Mouse (Mus musculus) fat pad, adult 2 months (tissue): ENCODE measurements around the gene Npdc1.
A peak's percentile ranks its signal among the peaks of the same experiment; 100 is the strongest.
"Not testable (repeated sequence)": the region's sequence is repeated elsewhere in the genome, so short reads cannot be mapped to it uniquely, and the experiment has no call there.

ENCODE experiments used
- DNase-seq: peaks from one replicate; pipeline ENCODE4 v3.0.0-alpha.2; 2011; ENCODE audit warnings: low read depth, low spot score; ENCODE audit errors: extremely low read depth

Npdc1 gene

DNA sequence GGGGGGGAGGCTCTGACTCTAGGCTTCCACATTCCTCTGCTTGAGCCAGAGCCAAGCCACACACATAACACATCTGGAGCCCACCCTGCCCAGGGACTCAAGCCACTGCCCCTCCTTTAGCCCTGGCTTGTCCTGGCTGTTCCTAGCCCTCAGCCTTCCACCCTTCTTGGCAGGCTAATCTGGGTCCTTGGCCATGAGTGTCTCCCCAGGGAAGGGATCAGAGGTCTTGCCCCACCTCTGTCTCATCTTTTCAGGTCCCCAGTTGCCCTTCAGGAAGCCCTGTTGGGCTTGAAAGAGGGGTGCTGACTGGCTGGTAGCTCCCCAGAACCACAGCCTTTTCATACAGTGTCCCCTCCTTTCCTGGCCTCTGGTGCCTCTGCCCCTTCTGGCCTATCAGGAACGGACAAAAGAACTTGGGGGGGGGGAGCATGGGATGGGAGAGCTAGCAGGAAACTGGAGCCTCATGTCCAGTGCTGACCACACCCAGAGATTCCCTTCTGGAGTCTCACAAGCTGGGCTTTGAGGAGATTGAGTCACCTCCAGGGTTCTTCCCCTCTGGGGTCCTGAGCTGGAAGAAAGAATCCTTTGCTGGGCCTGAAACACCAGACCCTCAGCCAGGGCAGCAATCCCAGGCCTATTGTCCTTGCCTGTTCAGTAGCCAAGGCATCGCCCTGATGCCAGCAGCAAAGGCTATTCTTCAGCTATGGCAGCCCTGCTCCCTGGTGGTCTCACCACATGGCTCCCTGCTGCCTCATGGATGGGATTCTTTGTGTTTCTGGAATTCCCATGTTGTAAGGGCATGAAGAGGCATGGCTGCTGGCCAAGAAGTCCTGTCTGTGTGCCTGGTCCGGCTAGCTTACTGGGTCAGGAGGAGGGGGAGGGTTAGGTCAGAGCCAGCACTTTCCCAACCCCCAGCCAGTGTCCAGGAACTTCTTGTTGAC is 4.6 kb upstream of the Npdc1 start:
- DNase-seq: no peak

DNA sequence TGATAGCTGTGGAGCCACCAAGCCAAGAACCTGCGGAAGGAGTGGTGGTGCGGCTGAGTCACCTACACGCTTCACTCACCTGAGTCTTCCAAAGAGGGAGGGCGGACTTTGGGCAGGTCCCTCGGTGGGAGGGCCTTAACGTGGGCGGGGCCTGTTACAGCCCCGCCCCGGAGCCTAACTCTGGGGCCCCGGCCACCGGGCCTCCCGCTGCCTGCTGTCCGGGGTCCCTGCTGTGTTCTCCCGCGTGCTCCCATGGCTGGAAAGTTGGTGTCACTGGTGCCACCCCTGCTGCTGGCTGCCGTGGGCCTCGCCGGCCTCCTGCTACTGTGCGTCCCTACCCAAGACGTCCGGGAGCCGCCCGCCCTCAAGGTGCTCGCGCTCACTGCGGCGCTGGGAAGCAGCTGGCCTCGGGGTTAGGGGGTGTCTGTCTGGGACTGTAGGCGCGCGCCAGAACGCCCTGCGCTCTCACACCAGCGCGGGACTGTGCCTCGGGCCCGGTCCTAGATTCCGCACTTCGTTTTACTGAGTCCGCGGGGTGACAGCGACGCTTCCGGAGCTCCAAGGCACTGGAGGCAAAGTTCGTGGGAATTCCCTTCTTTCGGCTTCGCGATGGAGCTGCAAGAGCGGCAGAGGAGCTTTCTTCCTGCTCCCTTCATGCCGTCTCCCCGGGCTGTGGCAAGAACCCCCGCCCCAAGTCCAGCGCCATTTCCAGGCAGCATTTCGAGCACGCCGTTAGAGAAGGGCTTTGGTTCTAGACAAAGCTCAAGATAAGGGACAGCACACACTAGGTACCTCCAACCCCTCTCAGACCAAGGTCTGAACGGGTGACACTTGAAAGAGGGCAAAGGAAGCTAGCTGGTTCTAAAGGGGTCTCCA is 3.2 kb upstream of the Npdc1 start, which contains the start of gene Entpd2:
TSS of gene Entpd2 (plus strand) at position 154 of the 876 bp plus-strand sequence.
- peak; percentile 31 for DNase-seq

DNA sequence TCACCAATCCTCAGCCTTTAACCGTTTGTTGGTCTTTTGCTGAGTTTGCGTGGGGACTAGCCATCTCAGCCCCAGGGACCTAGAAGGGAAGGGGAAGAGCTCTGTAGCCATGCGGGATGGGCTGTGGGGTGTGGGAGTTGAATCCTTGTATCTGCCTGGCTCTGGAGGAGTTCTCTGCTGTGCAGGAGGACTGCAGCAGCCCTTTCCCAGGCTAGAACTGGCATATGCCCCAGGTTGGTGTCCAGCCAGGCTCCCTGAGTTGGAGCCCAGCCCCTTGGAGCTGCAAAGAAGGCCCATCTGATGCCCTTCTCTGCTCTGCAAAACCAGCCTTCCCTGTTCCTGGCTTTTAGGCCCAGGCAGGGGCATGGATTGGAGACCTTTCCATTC is 2.6 kb upstream of the Npdc1 start:
- DNase-seq: no peak

DNA sequence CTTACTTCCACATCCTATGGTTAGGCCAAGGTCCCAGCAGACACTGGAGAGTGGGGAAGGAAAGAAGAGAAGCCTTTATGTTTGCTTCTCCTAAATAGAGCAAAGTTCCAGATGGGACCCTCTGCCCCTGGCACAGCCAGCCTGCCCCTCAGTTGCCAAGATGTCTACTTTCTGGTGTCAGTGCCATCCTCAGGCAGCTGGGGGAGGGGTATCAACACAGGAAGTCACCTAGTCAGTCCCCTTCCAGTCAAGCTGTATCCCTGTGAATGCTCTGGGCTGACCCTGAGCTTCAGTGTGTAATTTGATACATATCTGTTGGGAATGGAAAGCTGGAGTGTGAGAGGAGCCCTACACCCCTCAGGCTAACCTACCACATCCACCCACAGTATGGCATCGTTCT is 2.1 kb upstream of the Npdc1 start:
- no peak for DNase-seq

DNA sequence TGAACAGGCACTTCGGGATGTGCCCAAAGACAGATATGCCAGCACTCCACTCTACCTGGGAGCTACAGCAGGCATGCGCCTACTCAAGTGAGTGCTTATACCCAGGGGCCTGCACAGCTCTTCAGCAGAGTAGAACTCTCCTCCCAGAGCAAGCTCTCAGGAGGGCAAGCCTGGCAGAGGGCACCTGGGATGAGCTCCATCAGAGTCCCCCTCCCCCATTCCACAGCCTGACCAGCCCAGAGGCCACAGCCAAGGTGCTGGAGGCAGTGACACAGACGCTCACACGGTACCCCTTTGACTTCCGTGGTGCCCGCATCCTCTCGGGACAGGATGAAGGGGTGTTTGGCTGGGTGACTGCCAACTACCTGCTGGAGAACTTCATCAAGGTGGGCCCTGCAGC is 1.1 kb upstream of the Npdc1 start:
- DNase-seq: no peak

DNA sequence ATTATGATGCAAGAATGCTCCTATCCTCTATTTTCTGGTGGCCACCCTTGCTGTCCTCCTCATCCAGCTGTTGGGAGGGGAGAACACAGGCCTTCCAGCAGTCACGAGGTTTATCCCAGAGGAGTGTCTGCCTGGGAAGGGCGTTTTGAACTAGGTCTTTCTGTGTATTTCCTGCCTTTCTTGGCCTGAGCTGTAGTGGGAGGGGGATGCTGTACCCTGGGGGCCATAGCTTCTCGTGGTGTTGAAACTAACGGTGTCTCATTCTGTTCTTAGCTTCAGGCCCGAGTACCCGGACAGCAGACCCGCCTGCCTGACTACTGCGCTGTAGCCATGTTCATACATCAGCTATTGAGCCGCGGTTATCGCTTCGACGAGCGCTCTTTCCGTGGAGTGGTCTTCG is 1.1 kb downstream of the Npdc1 start:
- no peak for DNase-seq

DNA sequence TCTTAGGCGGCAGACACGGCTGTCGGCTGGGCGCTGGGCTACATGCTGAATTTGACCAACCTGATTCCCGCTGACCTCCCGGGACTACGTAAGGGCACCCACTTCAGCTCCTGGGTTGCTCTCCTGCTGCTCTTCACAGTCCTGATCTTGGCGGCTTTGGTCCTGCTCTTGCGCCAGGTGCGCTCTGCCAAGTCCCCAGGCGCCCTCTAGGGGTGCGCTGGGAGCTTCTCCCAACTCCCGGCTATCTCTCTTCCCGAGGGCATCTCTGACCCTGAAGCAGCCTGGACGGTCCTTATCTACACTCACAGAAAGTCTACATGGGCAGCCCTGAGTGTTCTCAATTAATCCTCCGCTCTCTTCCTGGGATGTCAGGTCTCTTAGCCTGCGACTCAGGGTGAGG is 1.6 kb downstream of the Npdc1 start:
- DNase-seq: no peak

DNA sequence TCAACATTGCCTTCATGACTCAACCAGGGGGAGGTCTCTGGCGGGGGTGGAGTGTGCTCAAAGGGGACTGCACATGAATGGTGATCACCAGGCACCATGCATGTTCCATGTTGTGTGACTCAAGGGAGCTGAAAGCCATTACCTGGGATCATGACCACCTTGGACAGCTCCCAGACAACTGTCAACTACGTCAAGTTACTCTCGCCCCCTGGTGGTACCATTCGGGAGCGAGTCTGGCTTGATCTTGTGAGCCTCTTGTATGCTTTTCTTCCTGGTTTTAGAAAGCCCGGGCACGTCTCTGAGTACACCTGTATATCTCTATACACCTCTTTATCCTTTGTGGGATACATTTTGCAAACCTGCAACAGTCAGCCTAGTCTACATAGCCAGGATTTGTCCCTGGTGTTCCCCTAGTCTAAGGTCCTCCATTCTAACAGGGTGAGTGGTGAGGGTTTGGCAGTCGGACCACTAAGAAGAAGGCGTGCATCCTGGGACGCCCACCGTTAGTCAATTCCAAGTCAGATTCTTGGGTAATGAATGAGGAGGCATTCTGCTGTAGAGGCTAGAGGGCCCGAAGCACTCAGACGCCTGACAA is 3.3 kb downstream of the Npdc1 start:
- no peak for DNase-seq

DNA sequence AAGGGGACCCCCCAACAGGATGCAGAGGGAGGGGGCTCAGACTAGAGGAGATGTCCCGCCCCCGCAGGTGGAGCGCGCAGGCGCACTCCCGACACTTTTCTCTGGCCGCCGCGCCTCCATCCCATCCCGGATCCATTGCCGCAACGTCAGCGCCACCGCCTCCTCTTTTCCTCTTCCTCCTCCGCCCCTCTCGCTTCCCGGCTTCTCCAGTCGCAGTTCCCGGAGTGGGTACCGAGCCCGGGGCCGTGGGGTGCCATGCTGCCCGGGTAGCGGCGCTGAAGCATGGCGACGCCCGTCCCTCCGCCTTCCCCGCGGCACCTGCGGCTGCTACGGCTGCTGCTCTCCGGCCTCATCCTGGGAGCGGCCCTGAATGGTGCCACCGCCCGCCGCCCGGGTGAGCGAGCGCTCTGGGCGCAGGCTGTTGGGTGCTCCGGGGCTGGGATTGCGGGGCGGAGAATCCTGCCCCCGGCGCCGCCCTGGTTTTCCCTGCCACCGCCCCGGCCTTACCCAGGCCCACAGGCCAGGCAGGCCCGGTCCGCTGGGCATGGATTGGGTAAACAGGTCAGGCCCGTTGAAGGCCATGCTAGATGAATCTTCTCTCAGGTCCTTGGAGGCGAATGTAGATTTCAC is 3.9 kb downstream of the Npdc1 start:
- no peak for DNase-seq

DNA sequence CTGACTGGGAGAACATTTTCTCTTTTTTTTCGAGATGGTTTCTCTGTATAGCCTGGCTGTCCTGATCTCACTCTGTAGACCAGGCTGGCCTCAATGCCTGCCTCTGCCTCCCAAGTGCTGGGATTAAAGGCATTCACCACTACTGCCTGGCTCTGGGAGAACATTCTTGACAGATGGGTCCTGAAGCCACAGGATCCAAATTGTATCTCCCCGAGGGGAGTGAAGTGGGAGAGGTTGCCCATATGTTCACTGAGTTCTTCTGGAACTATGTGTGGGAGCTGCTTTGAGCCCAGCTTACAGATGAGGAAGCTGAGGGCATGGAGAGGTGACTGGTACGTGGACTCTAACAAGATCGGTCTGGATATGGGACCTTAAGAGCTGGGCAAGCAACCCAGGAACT is 4.8 kb downstream of the Npdc1 start:
- no peak for DNase-seq

DNA sequence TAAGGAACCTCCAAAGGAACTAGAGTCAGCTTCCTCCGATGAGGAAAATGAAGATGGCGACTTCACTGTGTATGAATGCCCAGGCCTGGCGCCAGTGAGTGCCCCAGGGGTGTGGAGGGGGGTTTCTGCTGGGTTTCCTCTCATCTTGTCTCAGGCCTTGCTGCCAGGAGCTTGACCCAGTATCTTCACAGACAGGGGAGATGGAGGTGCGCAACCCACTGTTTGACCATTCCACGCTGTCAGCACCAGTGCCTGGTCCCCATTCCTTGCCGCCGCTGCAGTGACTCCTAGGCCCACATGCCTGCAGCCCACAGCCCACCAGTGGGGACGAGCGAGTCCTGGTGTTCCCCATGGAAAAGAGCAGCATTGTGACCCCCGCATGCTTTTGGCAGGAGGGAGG is 9.8 kb downstream of the Npdc1 start:
- no peak for DNase-seq

DNA sequence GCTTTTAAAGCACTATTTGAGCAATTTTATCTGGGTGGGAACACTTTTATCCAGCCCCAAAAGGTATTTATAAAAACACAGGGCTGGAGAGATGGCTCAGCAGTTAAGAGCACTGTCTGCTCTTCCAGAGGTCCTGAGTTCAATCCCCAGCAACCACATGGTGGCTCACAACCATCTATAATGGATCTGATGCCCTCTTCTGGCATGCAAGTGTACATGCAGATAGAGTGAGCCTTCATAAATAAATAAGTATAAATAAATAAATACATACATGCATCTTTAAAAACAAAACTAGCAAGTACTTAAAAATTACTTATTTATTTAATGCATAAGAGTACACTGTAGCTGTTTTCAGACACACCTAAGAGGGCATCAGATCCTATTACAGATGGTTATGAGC is 14.3 kb downstream of the Npdc1 start:
- DNase-seq: not testable (repeated sequence)

DNA sequence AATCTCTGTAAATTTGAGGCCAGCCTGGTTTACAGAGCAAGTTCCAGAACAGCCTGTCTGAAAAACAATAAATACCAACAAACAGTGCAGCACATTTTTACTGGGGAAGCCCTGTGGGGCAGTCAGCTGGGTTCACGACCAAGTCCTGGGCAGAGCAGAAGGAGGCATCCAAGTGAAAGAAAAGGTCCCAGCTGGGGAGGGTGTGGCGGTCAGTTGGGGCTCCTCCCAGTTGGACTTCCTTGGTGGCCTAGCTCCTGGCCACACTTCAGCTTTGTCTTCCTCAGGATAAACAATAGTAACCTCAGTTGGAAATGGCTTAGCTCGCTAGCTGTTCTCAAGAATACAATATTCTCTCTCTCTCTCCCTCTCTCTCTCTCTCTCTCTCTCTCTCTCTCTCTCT is 18.3 kb downstream of the Npdc1 start:
- no peak for DNase-seq

DNA sequence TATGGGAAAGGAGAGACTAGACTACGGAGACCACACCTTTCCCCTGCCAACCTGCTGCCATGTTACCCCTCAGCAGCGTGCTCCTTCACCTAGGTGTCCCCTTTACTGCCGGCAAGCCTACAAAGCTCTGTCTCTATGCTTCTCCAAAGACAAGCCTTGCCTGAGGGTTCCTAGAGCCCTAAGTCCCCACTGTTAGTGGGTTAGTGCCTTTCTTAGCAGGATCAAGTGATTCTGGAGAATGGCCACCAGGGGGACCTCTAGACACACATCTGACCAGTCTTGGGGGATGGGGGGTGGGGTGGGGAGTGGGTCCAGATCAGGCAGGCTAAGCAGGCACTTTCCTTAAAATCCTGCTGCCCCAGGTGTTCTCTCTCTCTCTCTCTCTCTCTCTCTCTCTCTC is 22.7 kb downstream of the Npdc1 start:
- no peak for DNase-seq

DNA sequence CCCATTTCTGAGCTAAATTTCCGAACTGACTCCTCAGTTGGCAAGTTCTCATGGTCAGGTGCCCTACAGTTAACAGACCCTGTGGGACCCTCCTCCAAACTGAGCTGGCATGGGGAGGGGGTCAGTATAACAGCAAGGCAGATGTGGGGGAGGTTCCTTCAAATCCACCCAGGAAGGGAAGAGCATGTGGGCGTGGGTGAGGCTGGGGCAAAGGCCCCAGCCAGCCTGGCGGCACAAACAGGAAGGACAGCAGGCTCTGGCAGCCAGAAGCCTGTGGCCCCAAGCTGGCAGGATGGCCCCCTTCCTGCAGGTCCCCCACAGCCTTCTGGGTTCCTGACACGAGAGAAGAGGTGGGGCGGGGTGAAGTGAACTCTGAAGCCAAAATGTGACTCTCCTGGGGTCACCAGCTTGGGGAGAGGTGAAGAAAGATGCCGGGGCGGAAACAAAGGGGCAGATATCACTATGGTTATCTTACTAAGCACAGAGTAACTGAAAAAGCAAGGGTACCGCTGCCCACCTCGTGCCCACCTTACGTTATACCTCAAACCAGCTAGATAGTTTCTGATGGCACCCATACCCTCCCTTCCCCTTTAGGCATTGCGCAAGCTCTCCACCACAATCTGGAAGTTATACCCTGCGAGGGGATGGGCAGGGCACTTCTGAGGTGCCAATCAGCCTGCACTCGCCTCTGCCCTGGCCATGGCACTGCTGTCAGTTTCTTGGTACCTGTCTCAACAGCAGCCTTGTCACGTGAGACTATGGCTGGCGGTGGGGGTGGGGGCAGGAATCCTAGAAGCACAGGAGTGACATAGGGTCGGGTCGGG is 23.6 kb downstream of the Npdc1 start, which contains the start of gene Fut7:
TSS of gene Fut7 (plus strand) at position 681 of the 824 bp plus-strand sequence.
- no peak for DNase-seq

DNA sequence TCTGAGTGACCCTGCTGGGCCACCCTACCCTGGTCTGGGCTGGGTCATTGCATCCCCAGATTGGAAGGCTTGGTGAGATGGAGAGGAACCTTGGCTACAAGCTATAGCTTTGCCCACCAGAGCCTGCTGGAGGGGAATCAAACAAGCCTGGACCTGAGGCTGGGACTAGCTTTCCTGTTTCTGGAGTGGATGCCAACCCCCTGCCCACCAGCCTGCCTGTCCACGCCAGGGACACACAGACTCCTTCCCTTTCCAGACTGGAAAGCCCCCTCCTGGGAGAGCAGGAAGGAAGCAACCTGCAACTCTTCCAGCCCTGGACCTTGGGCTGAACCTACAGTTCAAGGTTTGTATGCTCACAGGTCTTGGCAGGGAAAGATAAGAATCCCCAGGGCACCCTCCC is 24.5 kb downstream of the Npdc1 start:
- DNase-seq: no peak

DNA sequence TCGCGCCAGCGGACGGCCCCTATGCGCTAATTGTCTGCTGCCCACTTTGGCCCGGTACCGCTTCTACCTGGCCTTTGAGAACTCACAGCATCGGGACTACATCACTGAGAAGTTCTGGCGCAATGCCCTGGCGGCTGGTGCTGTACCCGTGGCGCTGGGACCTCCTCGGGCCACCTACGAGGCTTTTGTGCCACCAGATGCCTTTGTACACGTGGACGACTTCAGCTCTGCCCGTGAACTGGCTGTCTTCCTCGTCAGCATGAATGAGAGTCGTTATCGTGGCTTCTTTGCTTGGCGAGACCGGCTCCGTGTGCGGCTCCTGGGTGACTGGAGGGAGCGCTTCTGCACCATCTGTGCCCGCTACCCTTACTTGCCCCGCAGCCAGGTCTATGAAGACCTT is 26.3 kb downstream of the Npdc1 start:
- no peak for DNase-seq

DNA sequence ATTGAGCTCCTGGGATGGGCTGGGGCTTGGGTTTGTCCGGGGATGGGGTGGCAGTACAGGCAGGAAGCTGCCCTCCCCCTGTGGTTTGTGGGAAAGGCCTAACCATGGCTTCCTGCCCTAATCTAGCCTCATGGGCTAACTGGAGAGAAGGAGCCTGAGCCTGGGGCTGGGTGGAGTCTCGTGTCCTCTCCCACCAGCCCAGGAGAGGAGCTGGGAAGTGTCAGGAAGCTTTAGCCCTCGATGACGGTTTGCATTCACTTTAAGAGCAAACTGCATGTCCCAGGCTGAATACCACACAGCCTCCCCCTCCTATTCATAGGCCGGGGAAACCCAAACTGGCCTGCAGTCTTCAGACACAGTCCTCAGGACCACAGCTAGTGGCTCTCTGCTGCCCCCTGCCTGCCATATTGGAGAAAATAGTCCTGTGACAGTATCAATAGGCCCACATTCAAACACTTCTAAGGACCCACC is 27.6 kb downstream of the Npdc1 start:
- DNase-seq: no peak

DNA sequence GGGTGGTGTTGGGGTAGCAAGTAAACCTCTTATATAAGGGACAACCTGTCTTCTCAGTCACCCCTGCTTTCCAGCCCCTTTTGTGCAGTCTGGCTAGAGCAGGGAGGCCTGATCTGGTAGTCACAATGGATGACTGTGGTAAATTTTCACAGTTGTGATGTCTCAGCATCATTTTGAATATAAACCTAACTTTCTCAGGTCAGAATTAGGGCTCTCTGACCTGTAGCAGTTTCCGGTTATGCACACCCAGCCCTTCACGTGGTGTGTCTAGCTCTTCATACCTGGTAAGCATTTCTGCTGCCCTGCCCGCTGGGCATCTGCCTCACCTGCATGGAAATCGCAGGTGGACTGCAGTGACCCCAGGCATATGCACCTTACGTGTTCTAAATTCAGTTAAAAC is 28.1 kb downstream of the Npdc1 start:
- no peak for DNase-seq
